Mouse (Mus musculus) forebrain, embryonic 12.5 days (tissue): Measurements from ENCODE around the gene Dck. TPM values are rescaled to one million over a fixed set of nuclear protein-coding genes. Genes with fewer than 3 reads are reported as not detected.

ENCODE experiments used
- ATAC-seq: fragments of 200-750 bp; cut with Nextera tagmentation; 2 replicates; pipeline ENCODE4 v1.8.0; 2017; ENCODE audit warnings: moderate TSS enrichment; ENCODE audit not compliant: low FRiP score
- H3K27ac ChIP-seq: fragments of 300-500 bp; sonication (generic); 2 replicates; pipeline ENCODE4 v1.5.1; 2016; ENCODE audit warnings: mild to moderate bottlenecking
- H3K27me3 ChIP-seq: fragments of 300-500 bp; sonication (generic); 2 replicates; pipeline ENCODE4 v1.6.1; 2016; ENCODE audit warnings: mild to moderate bottlenecking
- H3K36me3 ChIP-seq: fragments of 300-500 bp; sonication (generic); replicated peaks from 2 replicates; pipeline ENCODE4 v1.6.1; 2016; ENCODE audit warnings: mild to moderate bottlenecking
- H3K4me1 ChIP-seq: fragments of 300-500 bp; sonication (generic); 2 replicates; pipeline ENCODE4 v1.6.1; 2016
- H3K4me2 ChIP-seq: fragments of 300-500 bp; sonication (generic); 2 replicates; pipeline ENCODE4 v1.6.1; 2016; ENCODE audit warnings: mild to moderate bottlenecking, moderate library complexity
- H3K4me3 ChIP-seq: fragments of 300-500 bp; sonication (generic); replicated peaks from 2 replicates; pipeline ENCODE4 v1.5.1; 2016; ENCODE audit warnings: mild to moderate bottlenecking
- H3K9ac ChIP-seq: fragments of 300-500 bp; sonication (generic); 2 replicates; pipeline ENCODE4 v1.6.1; 2016; ENCODE audit warnings: mild to moderate bottlenecking
- H3K9me3 ChIP-seq: fragments of 300-500 bp; sonication (generic); 2 replicates; pipeline ENCODE4 v1.6.1; 2016
- WGBS: fragments of 180-500 bp; shearing (Covaris S2); methylation state at CpG from one replicate; pipeline ENCODE4 v1.1.7; 2016; 5-methylcytosine and 5-hydroxymethylcytosine counted together
- polyA plus RNA-seq: library from polyadenylated mRNA; unstranded; fragments of >200 nt; fragmentation: Nextera tagmentation; extraction: Ambion mirVana; gene quantifications from 2 replicates; pipeline ENCODE4 v1.2.1, GENCODE M21; 2016

Dck gene
- polyA plus RNA-seq, 1 experiment from 2014 or later: 139 TPM

GRCm38 (mm10) chr5:88762611-88763010, 2.2 kb upstream of the Dck start:
- ATAC-seq: no peak
- Histone ChIP-seq H3K4me3 (no peak overlapping the region), H3K36me3 (0 out of 2 replicates have a peak, but pooled peaks cover 2% of the 10 kb centered on the region), H3K27ac (no peak overlapping the region), H3K4me1 (peaks cover 17% of the 10 kb centered on the region), H3K4me2 (no peak overlapping the region), H3K9ac (no peak overlapping the region), H3K9me3 (no peaks in the 10 kb centered on the region), H3K27me3 (no peaks in the 10 kb centered on the region)
- WGBS: 86% methylated on average over 5 of the region's 5 CpGs

- Histone ChIP-seq H3K27ac (peak overlapping the region; percentile 96), H3K4me3 (peak overlapping the region; percentile 75), H3K4me1 (peaks cover 22% of the 10 kb centered on the region), H3K36me3 (peaks cover 12% of the 10 kb centered on the region), H3K27me3 (no peaks in the 10 kb centered on the region), H3K9ac (peak overlapping the region; percentile 80; the same call in 1 of the 2 replicates), H3K4me2 (peak overlapping the region; percentile 55), H3K9me3 (no peaks in the 10 kb centered on the region)
- ATAC-seq: peak; percentile 68
- WGBS: 2% methylated on average over 22 of the region's 23 CpGs
Observed at GRCm38 (mm10) chr5:88764430-88764986, 288 bp upstream of the Dck start.

GRCm38 (mm10) chr5:88765587-88765986, 791 bp downstream of the Dck start:
- ATAC-seq: peak; percentile 0; the same call in 1 of the 2 replicates
- peak overlapping the region; percentile 96 for H3K27ac ChIP-seq
- no peaks in the 10 kb centered on the region for H3K27me3 ChIP-seq
- H3K4me1 ChIP-seq: peaks cover 22% of the 10 kb centered on the region
- peak overlapping the region; percentile 80 for H3K9ac ChIP-seq
- peak overlapping the region; percentile 75 for H3K4me3 ChIP-seq
- H3K4me2 ChIP-seq: peak overlapping the region; percentile 55
- H3K36me3 ChIP-seq: peaks cover 21% of the 10 kb centered on the region
- no peaks in the 10 kb centered on the region for H3K9me3 ChIP-seq
- 13% methylated on average over 6 of the region's 6 CpGs for WGBS

- peaks cover 23% of the 10 kb centered on the region for H3K36me3 ChIP-seq
- H3K4me3 ChIP-seq: peak overlapping the region; percentile 75
- no peaks in the 10 kb centered on the region for H3K9me3 ChIP-seq
- WGBS: 58% methylated on average over 6 of the region's 6 CpGs
- ATAC-seq: no peak
- H3K4me1 ChIP-seq: peaks cover 22% of the 10 kb centered on the region
- peak overlapping the region; percentile 44 for H3K9ac ChIP-seq
- no peak overlapping the region for H3K27ac ChIP-seq
- peak overlapping the region; percentile 55 for H3K4me2 ChIP-seq
- no peaks in the 10 kb centered on the region for H3K27me3 ChIP-seq
Observed at GRCm38 (mm10) chr5:88766121-88766520, 1.3 kb downstream of the Dck start.

- Histone ChIP-seq H3K27me3 (no peaks in the 10 kb centered on the region), H3K4me2 (peak overlapping the region; percentile 55), H3K4me3 (peak overlapping the region; percentile 75), H3K36me3 (peaks cover 29% of the 10 kb centered on the region), H3K4me1 (peaks cover 22% of the 10 kb centered on the region), H3K9me3 (no peaks in the 10 kb centered on the region), H3K9ac (peak overlapping the region; percentile 44), H3K27ac (no peak overlapping the region)
- ATAC-seq: no peak
- 97% methylated on average over 5 of the region's 5 CpGs for WGBS
Observed at GRCm38 (mm10) chr5:88766863-88767262, 2.1 kb downstream of the Dck start.

GRCm38 (mm10) chr5:88768201-88768600, 3.4 kb downstream of the Dck start:
- peaks cover 22% of the 10 kb centered on the region for H3K4me1 ChIP-seq
- H3K36me3 ChIP-seq: peaks cover 41% of the 10 kb centered on the region
- WGBS: 93% methylated on average over 6 of the region's 6 CpGs
- ATAC-seq: no peak
- H3K4me3 ChIP-seq: no peak overlapping the region
- no peak overlapping the region for H3K4me2 ChIP-seq
- no peak overlapping the region for H3K9ac ChIP-seq
- H3K27ac ChIP-seq: no peak overlapping the region
- no peaks in the 10 kb centered on the region for H3K9me3 ChIP-seq
- H3K27me3 ChIP-seq: no peaks in the 10 kb centered on the region

- 90% methylated on average over 7 of the region's 7 CpGs for WGBS
- H3K4me2 ChIP-seq: no peak overlapping the region
- ATAC-seq: no peak
- H3K4me3 ChIP-seq: no peak overlapping the region
- H3K27ac ChIP-seq: no peak overlapping the region
- H3K9me3 ChIP-seq: no peaks in the 10 kb centered on the region
- H3K36me3 ChIP-seq: peaks cover 63% of the 10 kb centered on the region
- H3K4me1 ChIP-seq: no peaks in the 10 kb centered on the region
- H3K27me3 ChIP-seq: no peaks in the 10 kb centered on the region
- H3K9ac ChIP-seq: no peak overlapping the region
Observed at GRCm38 (mm10) chr5:88782072-88782765, 17.4 kb downstream of the Dck start.

- WGBS: 92% methylated on average over 1 of the region's 1 CpGs
- peaks cover 47% of the 10 kb centered on the region for H3K36me3 ChIP-seq
- ATAC-seq: no peak
Observed at GRCm38 (mm10) chr5:88785059-88785458, 20.3 kb downstream of the Dck start.

GRCm38 (mm10) chr5:88790675-88791074, 25.9 kb downstream of the Dck start:
- no peak overlapping the region for H3K9ac ChIP-seq
- peaks cover 2% of the 10 kb centered on the region for H3K36me3 ChIP-seq
- H3K4me3 ChIP-seq: no peak overlapping the region
- H3K27me3 ChIP-seq: no peaks in the 10 kb centered on the region
- H3K9me3 ChIP-seq: no peaks in the 10 kb centered on the region
- H3K27ac ChIP-seq: no peak overlapping the region
- H3K4me1 ChIP-seq: no peaks in the 10 kb centered on the region
- 60% methylated on average over 9 of the region's 9 CpGs for WGBS
- no peak for ATAC-seq
- H3K4me2 ChIP-seq: no peak overlapping the region

More at GRCm38 (mm10) chr5:88785059-88785458, 20.3 kb downstream of the Dck start:
- H3K27me3 ChIP-seq: no peaks in the 10 kb centered on the region
- H3K4me1 ChIP-seq: no peaks in the 10 kb centered on the region
- no peak overlapping the region for H3K4me2 ChIP-seq
- H3K9ac ChIP-seq: no peak overlapping the region
- H3K4me3 ChIP-seq: no peak overlapping the region
- H3K9me3 ChIP-seq: no peaks in the 10 kb centered on the region
- H3K27ac ChIP-seq: no peak overlapping the region

GRCm38 (mm10) chr5:88791256-88792245, 26.8 kb downstream of the Dck start:
- H3K4me1 ChIP-seq: no peaks in the 10 kb centered on the region
- H3K36me3 ChIP-seq: no peaks in the 10 kb centered on the region; the same call in 1 of the 2 replicates
- no peak overlapping the region for H3K4me3 ChIP-seq
- no peaks in the 10 kb centered on the region for H3K9me3 ChIP-seq
- H3K27me3 ChIP-seq: no peaks in the 10 kb centered on the region
- no peak overlapping the region for H3K9ac ChIP-seq
- no peak overlapping the region for H3K4me2 ChIP-seq
- H3K27ac ChIP-seq: no peak overlapping the region
- ATAC-seq: peak; percentile 46; the same call in 1 of the 2 replicates
- 41% methylated on average over 10 of the region's 10 CpGs for WGBS

- Histone ChIP-seq H3K4me2 (no peak overlapping the region), H3K27me3 (no peaks in the 10 kb centered on the region), H3K27ac (no peak overlapping the region), H3K4me1 (no peaks in the 10 kb centered on the region), H3K36me3 (no peaks in the 10 kb centered on the region), H3K9ac (no peak overlapping the region), H3K4me3 (no peak overlapping the region), H3K9me3 (no peaks in the 10 kb centered on the region)
- no peak for ATAC-seq
- 91% methylated on average over 3 of the region's 3 CpGs for WGBS
Observed at GRCm38 (mm10) chr5:88793676-88794075, 28.9 kb downstream of the Dck start.
